Mouse (Mus musculus) intestine, postnatal 0 days (tissue): ENCODE data around the gene Il1rl2. TPM values are rescaled to one million over a fixed set of nuclear protein-coding genes. Genes with fewer than 3 reads are reported as not detected.

Experiments used
- ATAC-seq: fragments of 200-750 bp; cut with Nextera tagmentation; 2 replicates; pipeline ENCODE4 v1.8.0; 2017; ENCODE audit warnings: mild to moderate bottlenecking, moderate TSS enrichment, moderate library complexity
- H3K27ac ChIP-seq: fragments of 300-500 bp; sonication (generic); 2 replicates; pipeline ENCODE4 v1.5.1; 2014; ENCODE audit warnings: mild to moderate bottlenecking, low read depth, low read length, moderate library complexity
- H3K27me3 ChIP-seq: fragments of 300-500 bp; sonication (generic); replicated peaks from 2 replicates; pipeline ENCODE4 v1.6.1; 2014; ENCODE audit warnings: low read length, mixed read lengths; ENCODE audit not compliant: control insufficient read depth, insufficient read depth
- H3K36me3 ChIP-seq: fragments of 300-500 bp; sonication (generic); 2 replicates; pipeline ENCODE4 v1.6.1; 2014; ENCODE audit warnings: mild to moderate bottlenecking, moderate library complexity; ENCODE audit not compliant: control insufficient read depth, insufficient read depth
- H3K4me1 ChIP-seq: fragments of 300-500 bp; sonication (generic); replicated peaks from 2 replicates; pipeline ENCODE4 v1.6.1; 2014; ENCODE audit warnings: antibody characterized with exemption, low read length, mixed read lengths; ENCODE audit not compliant: control insufficient read depth, insufficient read depth
- H3K4me2 ChIP-seq: fragments of 300-500 bp; sonication (generic); replicated peaks from 2 replicates; pipeline ENCODE4 v1.6.1; 2014; ENCODE audit warnings: low read depth, mild to moderate bottlenecking, moderate library complexity
- H3K4me3 ChIP-seq: fragments of 300-500 bp; sonication (generic); 2 replicates; pipeline ENCODE4 v1.5.1; 2014; ENCODE audit warnings: low read depth, low read length
- H3K9ac ChIP-seq: fragments of 300-500 bp; sonication (generic); 2 replicates; pipeline ENCODE4 v1.6.1; 2014; ENCODE audit warnings: mild to moderate bottlenecking, low read depth, low read length
- H3K9me3 ChIP-seq: fragments of 300-500 bp; sonication (generic); 2 replicates; pipeline ENCODE4 v1.6.1; 2016; ENCODE audit warnings: mixed run types; ENCODE audit not compliant: control insufficient read depth
- CTCF ChIP-seq: sonication (generic); IDR thresholded peaks from 2 replicates; pipeline ENCODE4 v1.5.1; 2016; ENCODE audit warnings: low read depth, mild to moderate bottlenecking, control low read depth, antibody characterized with exemption, moderate library complexity
- WGBS: fragments of 180-500 bp; shearing (Covaris S2); extraction: QIAGEN DNeasy Blood & Tissue Kit; methylation state at CpG from one replicate; pipeline ENCODE4 v1.1.7; 2014; 5-methylcytosine and 5-hydroxymethylcytosine counted together
- polyA plus RNA-seq: library from polyadenylated mRNA; unstranded; fragments of >200 nt; fragmentation: Nextera tagmentation; extraction: Ambion mirVana; gene quantifications from 2 replicates; pipeline ENCODE4 v1.2.1, GENCODE M21; 2015

Il1rl2 gene
- polyA plus RNA-seq, 1 experiment from 2014 or later, result 3.3 TPM

DNA sequence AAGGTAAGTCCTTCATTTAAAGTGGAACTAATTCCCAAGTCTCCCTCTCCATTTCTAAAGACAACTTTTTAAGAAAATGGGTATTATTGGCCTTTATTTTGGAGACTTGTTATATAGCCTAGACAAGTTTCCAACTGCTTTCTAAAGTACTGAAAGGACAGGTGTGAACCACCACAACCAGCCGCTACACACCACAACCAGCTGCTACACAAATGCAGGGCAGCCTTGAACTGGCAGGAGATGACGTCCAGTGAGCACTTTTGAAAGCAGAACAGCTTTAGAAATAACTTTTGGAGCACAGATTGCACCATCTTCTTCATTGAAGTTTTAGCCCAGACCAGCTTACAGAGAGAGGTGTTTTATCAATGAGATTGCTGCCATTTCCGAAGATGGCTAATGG lies 3.2 kb downstream of the Il1rl2 start:
- no peak for TF ChIP-seq CTCF
- H3K9ac ChIP-seq, result no peak overlapping the region
- peaks cover 6% of the 10 kb centered on the region; the same call in 1 of the 2 replicates for H3K4me1 ChIP-seq
- no peak overlapping the region for H3K4me2 ChIP-seq
- no peak overlapping the region for H3K4me3 ChIP-seq
- H3K9me3 ChIP-seq, result no peaks in the 10 kb centered on the region
- H3K36me3 ChIP-seq, result no peaks in the 10 kb centered on the region
- H3K27ac ChIP-seq, result no peak overlapping the region
- H3K27me3 ChIP-seq, result 0 out of 2 replicates have a peak, but pooled peaks cover 8% of the 10 kb centered on the region
- WGBS, result 88% methylated on average over 3 of the region's 3 CpGs
- ATAC-seq, result no peak

GRCm38 (mm10) chr1:40329526-40329925 lies 5.1 kb downstream of the Il1rl2 start:
- H3K4me2 ChIP-seq, result no peak overlapping the region
- no peak overlapping the region for H3K9ac ChIP-seq
- no peaks in the 10 kb centered on the region for H3K9me3 ChIP-seq
- ATAC-seq, result no peak
- H3K27ac ChIP-seq, result no peak overlapping the region
- H3K36me3 ChIP-seq, result no peaks in the 10 kb centered on the region
- H3K27me3 ChIP-seq, result 0 out of 2 replicates have a peak, but pooled peaks cover 8% of the 10 kb centered on the region
- TF ChIP-seq CTCF, result no peak
- H3K4me1 ChIP-seq, result peaks cover 6% of the 10 kb centered on the region; the same call in 1 of the 2 replicates
- no peak overlapping the region for H3K4me3 ChIP-seq
- 69% methylated on average over 1 of the region's 1 CpGs for WGBS

DNA sequence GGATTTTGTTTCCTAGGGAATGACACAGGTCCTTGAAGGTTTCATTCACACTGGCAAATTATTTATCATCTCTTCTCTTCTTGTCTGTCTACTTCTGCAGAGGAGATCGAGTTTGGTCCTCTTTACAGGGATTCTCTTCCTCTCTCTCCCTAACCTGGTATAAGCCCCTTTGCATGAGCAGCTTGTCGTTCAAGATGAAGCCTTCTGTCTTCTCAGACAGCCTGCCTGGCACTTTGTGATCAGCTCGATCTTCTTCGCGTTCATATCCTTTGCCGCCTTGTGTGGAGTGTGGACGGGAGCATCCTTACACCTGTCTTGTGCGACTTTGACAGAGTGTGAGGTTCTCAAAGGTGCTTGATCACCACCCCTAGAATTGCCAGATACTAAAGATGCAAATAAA lies 5.8 kb downstream of the Il1rl2 start:
- H3K4me3 ChIP-seq, result no peak overlapping the region
- H3K27ac ChIP-seq, result no peak overlapping the region
- TF ChIP-seq CTCF, result no peak
- 83% methylated on average over 8 of the region's 8 CpGs for WGBS
- no peaks in the 10 kb centered on the region for H3K36me3 ChIP-seq
- peaks cover 4% of the 10 kb centered on the region; the same call in 1 of the 2 replicates for H3K4me1 ChIP-seq
- H3K27me3 ChIP-seq, result 0 out of 2 replicates have a peak, but pooled peaks cover 6% of the 10 kb centered on the region
- no peaks in the 10 kb centered on the region for H3K9me3 ChIP-seq
- no peak overlapping the region for H3K4me2 ChIP-seq
- ATAC-seq, result no peak
- no peak overlapping the region for H3K9ac ChIP-seq

DNA sequence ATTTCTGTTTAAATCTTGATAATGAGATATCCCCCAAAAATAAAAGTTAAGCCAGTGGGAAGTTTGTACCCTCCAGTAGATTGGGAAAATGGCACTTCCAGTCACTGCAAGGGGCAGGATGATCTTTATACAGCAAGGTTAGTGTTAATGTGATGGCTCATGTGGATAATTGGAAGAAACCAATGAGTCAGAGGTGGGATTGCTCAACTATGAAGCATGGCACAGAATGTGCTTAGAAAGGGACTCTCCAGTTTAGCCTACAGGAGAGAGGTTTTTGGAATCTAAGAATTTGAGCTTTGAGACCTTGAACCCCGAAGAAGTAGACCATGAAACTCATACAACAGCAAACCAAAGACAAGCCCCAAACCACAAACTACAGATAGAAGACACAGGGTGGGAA lies 14.9 kb downstream of the Il1rl2 start:
- Histone ChIP-seq H3K4me2 (no peak overlapping the region), H3K4me3 (no peak overlapping the region), H3K36me3 (no peaks in the 10 kb centered on the region), H3K9me3 (no peaks in the 10 kb centered on the region), H3K27ac (no peak overlapping the region), H3K27me3 (no peaks in the 10 kb centered on the region), H3K4me1 (no peaks in the 10 kb centered on the region), H3K9ac (no peak overlapping the region)
- 78% methylated on average over 1 of the region's 1 CpGs for WGBS
- no peak for TF ChIP-seq CTCF
- no peak for ATAC-seq

- ATAC-seq, result no peak
- H3K36me3 ChIP-seq, result no peaks in the 10 kb centered on the region
These were observed 15.7 kb downstream of the Il1rl2 start for GRCm38 (mm10) chr1:40340102-40340501.

GRCm38 (mm10) chr1:40352158-40352903 lies 27.9 kb downstream of the Il1rl2 start:
- no peak for ATAC-seq
- no peak overlapping the region for H3K4me3 ChIP-seq
- TF ChIP-seq CTCF, result no peak
- H3K4me1 ChIP-seq, result no peaks in the 10 kb centered on the region
- H3K27ac ChIP-seq, result no peak overlapping the region
- 62% methylated on average over 4 of the region's 4 CpGs for WGBS
- H3K4me2 ChIP-seq, result no peak overlapping the region
- H3K9me3 ChIP-seq, result no peaks in the 10 kb centered on the region
- no peak overlapping the region for H3K9ac ChIP-seq
- no peaks in the 10 kb centered on the region for H3K27me3 ChIP-seq
- H3K36me3 ChIP-seq, result no peaks in the 10 kb centered on the region; the same call in 1 of the 2 replicates

More at GRCm38 (mm10) chr1:40340102-40340501, 15.7 kb downstream of the Il1rl2 start:
- Histone ChIP-seq H3K4me1 (no peaks in the 10 kb centered on the region), H3K9me3 (no peaks in the 10 kb centered on the region), H3K4me2 (no peak overlapping the region), H3K27ac (no peak overlapping the region), H3K4me3 (no peak overlapping the region), H3K27me3 (no peaks in the 10 kb centered on the region), H3K9ac (no peak overlapping the region)
- 91% methylated on average over 4 of the region's 4 CpGs for WGBS
- no peak for TF ChIP-seq CTCF
